Mouse (Mus musculus) small intestine, adult 2 months (tissue): ENCODE data around the gene Ivns1abp. TPM values are rescaled to one million over a fixed set of nuclear protein-coding genes. Genes with fewer than 3 reads are reported as not detected.

Source experiments
- H3K27ac ChIP-seq: fragments of 200-500 bp; 2 replicates; pipeline ENCODE4 v1.5.1; 2012; ENCODE audit warnings: low read depth, low read length, control low read depth, inconsistent platforms; ENCODE audit not compliant: insufficient read depth
- H3K27me3 ChIP-seq: fragments of 200-500 bp; 2 replicates; pipeline ENCODE4 v1.6.1; 2012; ENCODE audit warnings: mild to moderate bottlenecking, moderate library complexity, low read length, inconsistent platforms; ENCODE audit not compliant: control insufficient read depth, insufficient read depth
- H3K36me3 ChIP-seq: fragments of 200-500 bp; 2 replicates; pipeline ENCODE4 v1.6.1; 2012; ENCODE audit warnings: mild to moderate bottlenecking, low read length, control low read depth, inconsistent platforms; ENCODE audit not compliant: control insufficient read depth, insufficient read depth
- H3K4me1 ChIP-seq: fragments of 200-500 bp; 2 replicates; pipeline ENCODE4 v1.6.1; 2012; ENCODE audit warnings: low read length, inconsistent platforms, mixed read lengths; ENCODE audit not compliant: control insufficient read depth, insufficient read depth, insufficient read length
- H3K4me3 ChIP-seq: fragments of 200-500 bp; 2 replicates; pipeline ENCODE4 v1.5.1; 2012; ENCODE audit warnings: low read depth, mild to moderate bottlenecking, control low read depth, inconsistent platforms, low read length, moderate library complexity
- CTCF ChIP-seq: fragments of 200-500 bp; IDR thresholded peaks from 2 replicates; pipeline ENCODE4 v1.5.1; 2012; ENCODE audit warnings: low read depth, mild to moderate bottlenecking, control low read depth, inconsistent platforms, low read length, moderate library complexity, mixed read lengths; ENCODE audit not compliant: insufficient replicate concordance, insufficient read length; ENCODE audit errors: extremely low read depth
- POLR2A ChIP-seq: fragments of 200-500 bp; IDR thresholded peaks from 2 replicates; pipeline ENCODE4 v1.6.1; 2012; ENCODE audit warnings: low read depth, mild to moderate bottlenecking, control low read depth, inconsistent platforms, low read length, moderate library complexity
- WGBS: fragments of 180-500 bp; shearing (Covaris S2); methylation state at CpG from one replicate; pipeline ENCODE4 v1.1.7; 2018; 5-methylcytosine and 5-hydroxymethylcytosine counted together
- polyA plus RNA-seq: library from polyadenylated mRNA; depleted of rRNA; stranded (reverse); fragments of >200 nt; gene quantifications from 2 replicates; pipeline ENCODE4 v1.2.3, GENCODE M21; 2012

Gene Ivns1abp
- polyA plus RNA-seq, 1 experiment: 37.6 TPM

- TF ChIP-seq CTCF (no peak), POLR2A (no peak)
- peak overlapping the region; percentile 69 for H3K27ac ChIP-seq
- 31% methylated on average over 14 of the region's 14 CpGs for WGBS
These were observed 15.8 kb upstream of the Ivns1abp start for GRCm38 (mm10) chr1:151328341-151329097.

GRCm38 (mm10) chr1:151329601-151330000 lies 14.7 kb upstream of the Ivns1abp start:
- H3K4me3 ChIP-seq: no peak overlapping the region
- no peak for TF ChIP-seq CTCF
- TF ChIP-seq POLR2A: no peak
- H3K27me3 ChIP-seq: no peaks in the 10 kb centered on the region
- 74% methylated on average over 7 of the region's 7 CpGs for WGBS
- no peaks in the 10 kb centered on the region for H3K36me3 ChIP-seq
- 0 out of 2 replicates have a peak overlapping the region, but pooled peaks have one; percentile 41 for H3K27ac ChIP-seq
- peaks cover 24% of the 10 kb centered on the region; the same call in 1 of the 2 replicates for H3K4me1 ChIP-seq

More at GRCm38 (mm10) chr1:151328341-151329097, 15.8 kb upstream of the Ivns1abp start:
- H3K27me3 ChIP-seq: no peaks in the 10 kb centered on the region
- peaks cover 22% of the 10 kb centered on the region; the same call in 1 of the 2 replicates for H3K4me1 ChIP-seq
- H3K36me3 ChIP-seq: no peaks in the 10 kb centered on the region
- H3K4me3 ChIP-seq: no peak overlapping the region

GRCm38 (mm10) chr1:151332819-151333218 lies 11.5 kb upstream of the Ivns1abp start:
- Histone ChIP-seq H3K27me3 (no peaks in the 10 kb centered on the region), H3K4me1 (peaks cover 15% of the 10 kb centered on the region; the same call in 1 of the 2 replicates), H3K27ac (peak overlapping the region; percentile 30), H3K4me3 (no peak overlapping the region), H3K36me3 (no peaks in the 10 kb centered on the region)
- TF ChIP-seq CTCF: no peak
- no peak for TF ChIP-seq POLR2A
- WGBS: 22% methylated on average over 3 of the region's 3 CpGs

- H3K27me3 ChIP-seq: no peaks in the 10 kb centered on the region
- H3K27ac ChIP-seq: peak overlapping the region; percentile 79
- no peak overlapping the region for H3K4me3 ChIP-seq
- TF ChIP-seq POLR2A (no peak), CTCF (no peak)
- H3K36me3 ChIP-seq: no peaks in the 10 kb centered on the region
- H3K4me1 ChIP-seq: peaks cover 24% of the 10 kb centered on the region
These were observed 6.0 kb upstream of the Ivns1abp start for GRCm38 (mm10) chr1:151338234-151338633.

DNA sequence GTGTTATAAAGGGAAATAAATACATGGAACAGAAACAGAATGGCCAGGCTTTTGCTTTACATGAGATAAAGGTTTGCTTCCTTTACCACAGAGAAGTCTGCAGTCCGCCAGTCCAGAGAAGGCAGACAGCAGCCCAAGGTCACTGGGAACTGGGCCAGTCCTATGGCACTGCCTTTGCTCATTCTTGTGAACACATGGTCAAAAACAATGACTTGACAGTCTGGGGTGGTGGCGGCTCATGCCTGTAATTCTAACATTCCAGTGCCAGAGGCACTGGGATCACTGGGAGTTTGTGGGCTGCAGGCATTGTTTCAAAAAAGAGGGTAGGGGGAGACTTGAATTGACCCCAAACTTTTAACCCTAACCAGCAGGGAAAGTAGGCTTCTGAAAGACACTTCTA lies 5.3 kb upstream of the Ivns1abp start:
- no peaks in the 10 kb centered on the region for H3K36me3 ChIP-seq
- H3K4me3 ChIP-seq: no peak overlapping the region
- 20% methylated on average over 2 of the region's 2 CpGs for WGBS
- no peaks in the 10 kb centered on the region for H3K27me3 ChIP-seq
- TF ChIP-seq CTCF (no peak), POLR2A (no peak)
- peaks cover 21% of the 10 kb centered on the region for H3K4me1 ChIP-seq
- peak overlapping the region; percentile 79 for H3K27ac ChIP-seq

DNA sequence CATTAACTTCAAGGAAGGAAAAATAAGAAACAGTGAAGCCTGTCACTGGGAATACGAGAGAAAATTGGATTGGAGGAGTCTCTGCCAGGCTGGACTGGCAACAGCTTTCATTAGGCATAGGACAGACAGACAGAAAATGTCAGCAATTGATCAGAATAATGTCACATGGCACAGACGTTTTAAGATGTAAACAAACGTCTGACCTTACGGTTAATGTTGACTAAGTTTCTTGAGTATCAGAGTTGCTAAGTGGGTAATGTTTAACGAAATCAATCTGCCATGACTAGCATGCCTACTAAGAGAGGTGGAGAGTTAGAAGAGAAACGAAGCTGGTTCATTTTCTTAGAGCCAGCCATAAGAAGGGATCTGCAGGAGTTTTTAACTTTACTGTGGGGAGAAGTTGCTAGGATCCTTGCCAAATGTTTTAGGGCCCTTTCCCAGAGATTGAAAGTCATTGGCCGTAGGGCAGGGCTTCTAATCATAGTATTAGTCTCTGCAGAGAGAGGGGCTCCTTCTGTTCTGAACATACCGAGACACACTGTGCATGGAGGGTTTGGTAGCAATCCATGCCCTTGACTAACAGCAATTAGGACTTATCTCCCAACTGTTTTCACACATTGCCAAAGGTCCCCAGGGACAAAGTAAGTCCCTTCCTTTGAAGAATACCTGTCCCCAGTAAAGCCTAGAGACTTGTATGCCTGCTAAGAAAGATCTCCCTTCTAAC lies 2.8 kb upstream of the Ivns1abp start:
- H3K4me3 ChIP-seq: no peak overlapping the region
- H3K4me1 ChIP-seq: peaks cover 21% of the 10 kb centered on the region
- H3K27me3 ChIP-seq: no peaks in the 10 kb centered on the region
- WGBS: 23% methylated on average over 8 of the region's 8 CpGs
- no peak for TF ChIP-seq POLR2A
- TF ChIP-seq CTCF: no peak
- peak overlapping the region; percentile 86 for H3K27ac ChIP-seq
- H3K36me3 ChIP-seq: no peaks in the 10 kb centered on the region

DNA sequence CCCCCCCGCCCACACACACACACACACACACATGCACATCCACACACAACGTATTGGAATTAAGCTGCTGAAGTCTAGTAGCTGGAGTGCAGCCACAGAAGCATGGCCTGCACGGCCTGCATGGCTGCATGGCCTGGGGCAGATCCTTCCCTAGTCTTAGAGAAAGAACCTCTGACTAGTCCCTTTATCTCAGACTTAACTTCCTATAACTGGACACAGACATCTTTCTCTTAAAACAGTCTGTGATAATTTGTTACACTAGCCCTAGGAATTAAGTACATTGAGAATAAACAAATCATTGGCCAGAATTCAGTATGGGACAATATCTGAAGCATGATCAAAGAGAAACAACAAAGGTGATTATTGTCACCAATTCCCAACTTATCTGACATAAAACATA lies 2.0 kb upstream of the Ivns1abp start:
- no peak overlapping the region for H3K4me3 ChIP-seq
- no peak overlapping the region for H3K27ac ChIP-seq
- no peak for TF ChIP-seq POLR2A
- no peak for TF ChIP-seq CTCF
- no peaks in the 10 kb centered on the region for H3K27me3 ChIP-seq
- peaks cover 21% of the 10 kb centered on the region for H3K4me1 ChIP-seq
- H3K36me3 ChIP-seq: no peaks in the 10 kb centered on the region
- WGBS: 34% methylated on average over 3 of the region's 3 CpGs
